Mouse (Mus musculus): Measurements from ENCODE around the gene 1700109H08Rik. TPM values are rescaled to one million over a fixed set of nuclear protein-coding genes. Genes with fewer than 3 reads are reported as not detected.
A peak's percentile ranks its signal among the peaks of the same experiment; 100 is the strongest.
"Not testable (repeated sequence)": the region's sequence is repeated elsewhere in the genome, so short reads cannot be mapped to it uniquely, and the experiment has no call there.

The 1700109H08Rik gene
- polyA plus RNA-seq, 1 experiment from 2014 or later = 2.8 TPM

DNA sequence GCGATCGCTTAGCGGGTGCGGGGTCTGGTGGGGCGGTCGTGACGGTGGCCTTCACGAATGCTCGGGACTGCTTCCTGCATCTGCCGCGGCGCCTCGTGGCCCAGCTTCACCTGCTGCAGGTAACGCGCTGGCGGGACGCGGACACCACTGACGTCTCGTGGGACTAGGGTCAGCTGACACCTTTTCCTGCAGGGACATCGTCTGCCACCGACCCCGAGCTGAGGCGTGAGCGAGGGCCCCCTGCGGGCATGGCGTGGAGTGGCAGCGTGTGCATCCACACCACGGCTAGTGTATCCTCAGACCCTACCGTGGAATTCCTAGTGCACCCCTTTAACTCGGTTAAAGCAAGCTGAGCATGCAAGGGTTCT is 25.0 kb downstream of the 1700109H08Rik start, which contains the start of gene Rbm48:
Gene Rbm48 (minus strand): TSS at position 187 of the 368 bp plus-strand sequence.
- peak within 1 kb of the TSS; percentile 78 for H3K27ac ChIP-seq (ENCODE audit: low read length)
- peak; percentile 87 for ATAC-seq (ENCODE audit: low FRiP score, low TSS enrichment)
- H3K9ac ChIP-seq (replicated peaks; ENCODE audit: low read length) = peak within 1 kb of the TSS; percentile 76
- peak within 1 kb of the TSS; percentile 76 for H3K4me2 ChIP-seq (replicated peaks; ENCODE audit: low read depth, low read length)
- no peaks in the 10 kb centered on the region for H3K9me3 ChIP-seq (ENCODE audit: low read length)
- peak within 1 kb of the TSS; percentile 87 for H3K4me3 ChIP-seq (ENCODE audit: low read length)
- H3K36me3 ChIP-seq (ENCODE audit: insufficient read depth, low read length) = peaks cover 7% of the 10 kb centered on the region; the same call in 1 of the 2 replicates
- H3K27me3 ChIP-seq (ENCODE audit: insufficient read depth, low read length) = no peaks in the 10 kb centered on the region
- WGBS = under 1% methylated on average over 31 of the region's 31 CpGs
- peaks cover 15% of the 10 kb centered on the region for H3K4me1 ChIP-seq (ENCODE audit: insufficient read depth, low read length)

DNA sequence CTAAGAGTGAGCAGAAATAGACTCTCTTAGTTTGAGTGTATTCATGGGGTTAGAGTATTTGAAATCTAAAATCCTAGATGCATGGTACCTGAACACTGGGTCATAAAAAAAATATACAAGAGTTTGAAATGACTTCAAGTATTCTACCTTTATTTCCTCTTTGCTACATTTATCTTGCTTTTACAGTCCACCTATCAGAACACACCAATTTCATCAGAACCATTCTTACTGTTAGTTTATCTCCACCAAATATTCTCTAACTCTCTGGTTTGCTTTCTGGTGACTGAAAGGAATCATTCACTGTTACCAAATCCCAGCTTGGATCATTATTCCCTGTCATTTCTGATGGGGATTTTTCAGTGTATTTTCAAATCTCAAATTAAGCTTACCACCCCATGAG is 25.8 kb downstream of the 1700109H08Rik start:
- Histone ChIP-seq H3K4me1 (ENCODE audit: insufficient read depth, low read length) (peaks cover 15% of the 10 kb centered on the region), H3K36me3 (ENCODE audit: insufficient read depth, low read length) (0 out of 2 replicates have a peak, but pooled peaks cover 5% of the 10 kb centered on the region), H3K4me3 (ENCODE audit: low read length) (peak overlapping the region; percentile 87), H3K27me3 (ENCODE audit: insufficient read depth, low read length) (no peaks in the 10 kb centered on the region), H3K27ac (ENCODE audit: low read length) (no peak overlapping the region), H3K4me2 (replicated peaks; ENCODE audit: low read depth, low read length) (peak overlapping the region; percentile 76), H3K9ac (replicated peaks; ENCODE audit: low read length) (peak overlapping the region; percentile 76; the same call in 1 of the 2 replicates), H3K9me3 (ENCODE audit: low read length) (no peaks in the 10 kb centered on the region)
- no peak for ATAC-seq (ENCODE audit: low FRiP score, low TSS enrichment)

- Histone ChIP-seq H3K27ac (ENCODE audit: low read length) (no peak overlapping the region), H3K9ac (replicated peaks; ENCODE audit: low read length) (no peak overlapping the region), H3K4me1 (ENCODE audit: insufficient read depth, low read length) (peaks cover 15% of the 10 kb centered on the region), H3K27me3 (ENCODE audit: insufficient read depth, low read length) (no peaks in the 10 kb centered on the region), H3K4me2 (replicated peaks; ENCODE audit: low read depth, low read length) (no peak overlapping the region), H3K36me3 (ENCODE audit: insufficient read depth, low read length) (no peaks in the 10 kb centered on the region), H3K9me3 (ENCODE audit: low read length) (no peaks in the 10 kb centered on the region), H3K4me3 (ENCODE audit: low read length) (no peak overlapping the region)
- 83% methylated on average over 5 of the region's 5 CpGs for WGBS
- ATAC-seq (ENCODE audit: low FRiP score, low TSS enrichment) = no peak
Measured at GRCm38 (mm10) chr5:3598766-3599165, 27.4 kb downstream of the 1700109H08Rik start.

DNA sequence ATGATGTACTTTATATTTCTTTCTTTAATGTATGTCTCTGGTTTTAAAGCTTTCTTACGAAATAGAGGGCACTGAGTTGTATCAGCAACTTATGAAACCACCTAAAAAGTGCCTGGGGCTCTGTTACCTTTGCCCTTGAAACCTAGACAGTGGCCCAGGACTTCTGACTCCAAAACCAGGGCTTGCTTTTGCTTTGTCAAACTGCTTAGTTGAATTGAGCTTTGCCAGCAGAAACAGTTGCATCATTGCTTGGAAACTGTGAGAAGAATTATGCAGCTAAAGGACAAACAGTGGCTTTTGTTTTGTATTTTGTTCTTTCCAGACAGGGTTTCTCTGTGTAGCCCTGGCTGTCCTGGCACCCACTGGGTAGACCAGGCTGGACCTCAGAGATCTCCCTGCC is 28.9 kb downstream of the 1700109H08Rik start:
- peaks cover 4% of the 10 kb centered on the region; the same call in 1 of the 2 replicates for H3K36me3 ChIP-seq (ENCODE audit: insufficient read depth, low read length)
- ATAC-seq (ENCODE audit: low FRiP score, low TSS enrichment) = no peak
- H3K27ac ChIP-seq (ENCODE audit: low read length) = no peak overlapping the region
- peaks cover 7% of the 10 kb centered on the region for H3K4me1 ChIP-seq (ENCODE audit: insufficient read depth, low read length)
- no peaks in the 10 kb centered on the region for H3K27me3 ChIP-seq (ENCODE audit: insufficient read depth, low read length)
- no peak overlapping the region for H3K4me2 ChIP-seq (replicated peaks; ENCODE audit: low read depth, low read length)
- no peak overlapping the region for H3K9ac ChIP-seq (replicated peaks; ENCODE audit: low read length)
- no peaks in the 10 kb centered on the region for H3K9me3 ChIP-seq (ENCODE audit: low read length)
- no peak overlapping the region for H3K4me3 ChIP-seq (ENCODE audit: low read length)
- WGBS = 83% methylated on average over 1 of the region's 1 CpGs

DNA sequence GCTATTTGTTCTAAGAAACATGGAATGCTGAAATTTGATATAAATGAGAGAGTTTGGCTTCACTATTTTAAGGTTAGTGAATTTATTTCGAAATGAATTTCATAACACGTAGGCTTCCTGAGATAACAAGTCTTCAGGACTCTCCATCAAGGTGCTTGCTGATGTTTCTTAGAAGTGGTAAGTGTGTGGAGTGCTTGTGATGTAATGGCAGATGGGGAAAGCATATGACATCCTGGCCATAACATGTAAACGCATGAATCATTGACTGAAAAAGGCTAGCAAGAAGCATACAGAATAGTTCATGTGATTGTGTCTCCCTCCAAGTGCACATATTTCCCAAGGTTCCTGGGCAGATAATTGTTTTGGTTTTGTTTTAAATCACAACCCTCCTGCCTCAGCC is 29.4 kb downstream of the 1700109H08Rik start:
- ATAC-seq (ENCODE audit: low FRiP score, low TSS enrichment) = no peak
- H3K27ac ChIP-seq (ENCODE audit: low read length) = no peak overlapping the region
- no peak overlapping the region for H3K4me2 ChIP-seq (replicated peaks; ENCODE audit: low read depth, low read length)
- peaks cover 9% of the 10 kb centered on the region for H3K36me3 ChIP-seq (ENCODE audit: insufficient read depth, low read length)
- no peak overlapping the region for H3K4me3 ChIP-seq (ENCODE audit: low read length)
- H3K27me3 ChIP-seq (ENCODE audit: insufficient read depth, low read length) = no peaks in the 10 kb centered on the region
- H3K4me1 ChIP-seq (ENCODE audit: insufficient read depth, low read length) = peaks cover 5% of the 10 kb centered on the region
- H3K9ac ChIP-seq (replicated peaks; ENCODE audit: low read length) = no peak overlapping the region
- no peaks in the 10 kb centered on the region for H3K9me3 ChIP-seq (ENCODE audit: low read length)
- 90% methylated on average over 3 of the region's 3 CpGs for WGBS

GRCm38 (mm10) chr5:3607114-3607513 is 35.7 kb downstream of the 1700109H08Rik start:
- no peaks in the 10 kb centered on the region for H3K4me1 ChIP-seq (ENCODE audit: insufficient read depth, low read length)
- no peak overlapping the region for H3K27ac ChIP-seq (ENCODE audit: low read length)
- no peak overlapping the region for H3K9ac ChIP-seq (replicated peaks; ENCODE audit: low read length)
- H3K27me3 ChIP-seq (ENCODE audit: insufficient read depth, low read length) = no peaks in the 10 kb centered on the region
- no peak overlapping the region for H3K4me2 ChIP-seq (replicated peaks; ENCODE audit: low read depth, low read length)
- 90% methylated on average over 9 of the region's 9 CpGs for WGBS
- no peak overlapping the region for H3K4me3 ChIP-seq (ENCODE audit: low read length)
- no peaks in the 10 kb centered on the region for H3K9me3 ChIP-seq (ENCODE audit: low read length)
- no peak for ATAC-seq (ENCODE audit: low FRiP score, low TSS enrichment)
- peaks cover 39% of the 10 kb centered on the region for H3K36me3 ChIP-seq (ENCODE audit: insufficient read depth, low read length)

GRCm38 (mm10) chr5:3609241-3609640 is 37.9 kb downstream of the 1700109H08Rik start:
- no peaks in the 10 kb centered on the region for H3K27me3 ChIP-seq (ENCODE audit: insufficient read depth, low read length)
- no peaks in the 10 kb centered on the region for H3K4me1 ChIP-seq (ENCODE audit: insufficient read depth, low read length)
- H3K9ac ChIP-seq (replicated peaks; ENCODE audit: low read length) = no peak overlapping the region
- no peaks in the 10 kb centered on the region for H3K9me3 ChIP-seq (ENCODE audit: low read length)
- ATAC-seq (ENCODE audit: low FRiP score, low TSS enrichment) = no peak
- no peak overlapping the region for H3K4me2 ChIP-seq (replicated peaks; ENCODE audit: low read depth, low read length)
- peaks cover 44% of the 10 kb centered on the region for H3K36me3 ChIP-seq (ENCODE audit: insufficient read depth, low read length)
- WGBS = 95% methylated on average over 7 of the region's 7 CpGs
- H3K27ac ChIP-seq (ENCODE audit: low read length) = no peak overlapping the region
- H3K4me3 ChIP-seq (ENCODE audit: low read length) = no peak overlapping the region

- peaks cover 39% of the 10 kb centered on the region for H3K36me3 ChIP-seq (ENCODE audit: insufficient read depth, low read length)
- H3K27me3 ChIP-seq (ENCODE audit: insufficient read depth, low read length); H3K9ac ChIP-seq (replicated peaks; ENCODE audit: low read length); H3K4me1 ChIP-seq (ENCODE audit: insufficient read depth, low read length); H3K27ac ChIP-seq (ENCODE audit: low read length); H3K9me3 ChIP-seq (ENCODE audit: low read length); H3K4me3 ChIP-seq (ENCODE audit: low read length); ATAC-seq (ENCODE audit: low FRiP score, low TSS enrichment); H3K4me2 ChIP-seq (replicated peaks; ENCODE audit: low read depth, low read length): not testable (repeated sequence)
- 93% methylated on average over 2 of the region's 2 CpGs for WGBS
Measured at GRCm38 (mm10) chr5:3611835-3612234, 40.5 kb downstream of the 1700109H08Rik start.

DNA sequence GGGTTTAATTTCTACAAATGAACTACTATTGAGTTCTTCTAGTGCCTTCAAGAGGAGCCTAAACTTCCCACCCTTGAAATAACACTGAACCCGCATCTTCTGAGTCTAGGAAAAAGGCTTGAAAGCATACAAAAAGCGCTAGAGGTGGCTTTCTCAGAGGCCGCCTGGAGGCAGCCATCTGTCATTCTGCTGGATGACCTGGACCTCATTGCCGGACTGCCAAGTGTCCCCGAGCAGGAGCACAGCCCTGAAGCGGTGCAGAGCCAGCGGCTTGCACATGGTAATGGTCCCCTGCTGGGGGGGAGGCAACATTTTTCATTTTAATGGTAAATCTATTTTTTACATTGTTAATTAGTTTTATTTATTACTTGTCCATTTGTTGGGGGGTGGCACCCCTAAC is 49.1 kb downstream of the 1700109H08Rik start:
- WGBS = 83% methylated on average over 7 of the region's 7 CpGs

GRCm38 (mm10) chr5:3630055-3630454 is 58.7 kb downstream of the 1700109H08Rik start:
- Histone ChIP-seq H3K4me2 (replicated peaks; ENCODE audit: low read depth, low read length) (no peak overlapping the region), H3K9me3 (ENCODE audit: low read length) (no peaks in the 10 kb centered on the region), H3K9ac (replicated peaks; ENCODE audit: low read length) (no peak overlapping the region), H3K4me3 (ENCODE audit: low read length) (no peak overlapping the region), H3K27ac (ENCODE audit: low read length) (no peak overlapping the region), H3K4me1 (ENCODE audit: insufficient read depth, low read length) (no peaks in the 10 kb centered on the region), H3K27me3 (ENCODE audit: insufficient read depth, low read length) (no peaks in the 10 kb centered on the region), H3K36me3 (ENCODE audit: insufficient read depth, low read length) (peaks cover 18% of the 10 kb centered on the region)
- no peak for ATAC-seq (ENCODE audit: low FRiP score, low TSS enrichment)
- 82% methylated on average over 5 of the region's 5 CpGs for WGBS

More for the DNA sequence above, 49.1 kb downstream of the 1700109H08Rik start:
- Histone ChIP-seq H3K9me3 (ENCODE audit: low read length) (no peaks in the 10 kb centered on the region), H3K4me2 (replicated peaks; ENCODE audit: low read depth, low read length) (no peak overlapping the region), H3K9ac (replicated peaks; ENCODE audit: low read length) (no peak overlapping the region), H3K27me3 (ENCODE audit: insufficient read depth, low read length) (no peaks in the 10 kb centered on the region), H3K4me3 (ENCODE audit: low read length) (no peak overlapping the region), H3K36me3 (ENCODE audit: insufficient read depth, low read length) (peaks cover 40% of the 10 kb centered on the region), H3K27ac (ENCODE audit: low read length) (no peak overlapping the region), H3K4me1 (ENCODE audit: insufficient read depth, low read length) (no peaks in the 10 kb centered on the region)
- ATAC-seq (ENCODE audit: low FRiP score, low TSS enrichment) = no peak

Measured in kidney, embryonic 16.5 days (tissue).